Mouse (Mus musculus): ENCODE data around the gene Sardh. TPM values are rescaled to one million over a fixed set of nuclear protein-coding genes. Genes with fewer than 3 reads are reported as not detected.
A peak's percentile ranks its signal among the peaks of the same experiment; 100 is the strongest.

Gene Sardh
- polyA plus RNA-seq, 1 experiment: not detected

- Histone ChIP-seq H3K4me1 (ENCODE audit: control insufficient read depth, insufficient read depth, low read length) (no peaks in the 10 kb centered on the region), H3K27me3 (ENCODE audit: control insufficient read depth, insufficient read depth, low read length, poor library complexity, severe bottlenecking) (no peaks in the 10 kb centered on the region)
- no peak for TF ChIP-seq CTCF (IDR thresholded peaks at IDR 0.05; ENCODE audit: low read depth, low read length)
- TF ChIP-seq EP300 (IDR thresholded peaks at IDR 0.05; ENCODE audit: insufficient read depth, low read depth, low read length): no peak
- no peak for TF ChIP-seq POLR2A (IDR thresholded peaks at IDR 0.05; ENCODE audit: insufficient read depth, low read length)
These were observed 3.3 kb upstream of the Sardh start for GRCm38 (mm10) chr2:27251434-27251833.

DNA sequence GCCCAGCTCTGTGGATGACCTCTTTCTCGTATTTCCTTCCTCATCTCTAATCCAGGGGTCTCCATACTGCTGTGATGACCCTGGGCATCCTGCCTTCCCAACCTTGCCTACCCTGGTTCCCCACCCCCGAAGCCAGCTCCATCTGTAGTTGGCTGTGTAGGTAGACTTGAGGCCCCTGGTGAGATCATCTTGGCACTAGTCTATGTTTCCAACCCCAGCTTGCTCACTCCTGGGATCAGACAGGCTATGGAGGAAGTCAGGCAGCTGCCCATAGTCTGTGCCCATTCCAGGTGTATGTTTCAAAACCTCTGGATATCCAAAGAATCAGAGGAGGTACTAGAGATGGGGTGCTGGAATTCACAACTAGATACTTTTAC, 662 bp downstream of the Sardh start:
- Histone ChIP-seq H3K4me1 (ENCODE audit: control insufficient read depth, insufficient read depth, low read length) (no peaks in the 10 kb centered on the region), H3K9ac (ENCODE audit: low read depth, poor library complexity, severe bottlenecking) (no peak overlapping the region), H3K4me3 (ENCODE audit: low read depth, low read length) (no peak overlapping the region), H3K36me3 (ENCODE audit: control insufficient read depth, insufficient read depth, low read length, poor library complexity, severe bottlenecking) (no peaks in the 10 kb centered on the region), H3K27me3 (ENCODE audit: control insufficient read depth, insufficient read depth, low read length, poor library complexity, severe bottlenecking) (no peaks in the 10 kb centered on the region), H3K9me3 (replicated peaks; ENCODE audit: control insufficient read depth, insufficient read depth, low read length, poor library complexity, severe bottlenecking) (no peaks in the 10 kb centered on the region), H3K27ac (ENCODE audit: insufficient read depth, low read length) (no peak overlapping the region)
- TF ChIP-seq EP300 (IDR thresholded peaks at IDR 0.05; ENCODE audit: insufficient read depth, low read depth, low read length) (no peak), POLR2A (IDR thresholded peaks at IDR 0.05; ENCODE audit: insufficient read depth, low read length) (no peak), CTCF (IDR thresholded peaks at IDR 0.05; ENCODE audit: low read depth, low read length) (no peak)

More at GRCm38 (mm10) chr2:27251434-27251833, 3.3 kb upstream of the Sardh start:
- no peak overlapping the region for H3K9ac ChIP-seq (ENCODE audit: low read depth, poor library complexity, severe bottlenecking)
- H3K27ac ChIP-seq (ENCODE audit: insufficient read depth, low read length): no peak overlapping the region
- H3K4me3 ChIP-seq (ENCODE audit: low read depth, low read length): no peak overlapping the region
- H3K9me3 ChIP-seq (replicated peaks; ENCODE audit: control insufficient read depth, insufficient read depth, low read length, poor library complexity, severe bottlenecking): no peaks in the 10 kb centered on the region
- H3K36me3 ChIP-seq (ENCODE audit: control insufficient read depth, insufficient read depth, low read length, poor library complexity, severe bottlenecking): no peaks in the 10 kb centered on the region

DNA sequence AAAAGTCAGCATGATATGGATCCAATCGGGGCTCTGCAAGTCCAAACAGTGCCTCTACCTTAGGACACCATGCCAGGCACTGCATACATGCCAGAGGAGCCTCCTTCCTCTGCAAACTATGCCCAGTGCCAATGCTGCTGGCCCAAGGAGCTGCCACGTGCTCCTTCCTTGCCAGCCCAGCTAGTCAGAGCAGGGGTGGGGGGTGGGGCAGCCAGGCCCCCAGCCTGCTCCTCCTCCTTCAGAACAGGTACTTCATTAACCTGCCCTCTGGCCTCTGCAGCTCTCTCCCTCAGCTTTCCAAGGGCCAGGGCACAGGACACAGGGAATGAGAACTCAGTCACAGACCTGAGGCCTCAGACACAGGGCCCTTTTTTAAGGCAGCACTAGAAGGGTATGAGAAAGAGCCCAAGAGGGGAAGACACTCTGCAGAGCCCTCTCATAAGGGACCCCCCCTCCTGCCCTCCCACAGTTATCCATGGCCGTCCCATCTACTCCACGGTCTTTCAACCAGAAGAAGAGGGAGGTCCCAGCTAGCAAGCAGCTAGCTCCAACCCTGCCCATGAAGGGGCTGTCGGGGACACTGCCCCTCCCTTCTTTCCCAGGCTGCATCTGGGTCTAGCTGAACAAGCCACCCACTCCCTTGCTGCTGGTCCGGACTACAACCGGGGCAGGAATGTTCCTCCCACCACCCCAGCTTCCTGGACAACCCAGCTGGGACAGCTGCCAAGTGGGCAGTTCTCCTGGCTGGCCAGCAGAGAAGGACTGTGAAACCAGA, 1.2 kb downstream of the Sardh start:
- H3K9ac ChIP-seq (ENCODE audit: low read depth, poor library complexity, severe bottlenecking): no peak overlapping the region

GRCm38 (mm10) chr2:27245947-27246346, 2.2 kb downstream of the Sardh start:
- Histone ChIP-seq H3K9me3 (replicated peaks; ENCODE audit: control insufficient read depth, insufficient read depth, low read length, poor library complexity, severe bottlenecking) (no peaks in the 10 kb centered on the region), H3K4me3 (ENCODE audit: low read depth, low read length) (no peak overlapping the region), H3K36me3 (ENCODE audit: control insufficient read depth, insufficient read depth, low read length, poor library complexity, severe bottlenecking) (no peaks in the 10 kb centered on the region), H3K27ac (ENCODE audit: insufficient read depth, low read length) (no peak overlapping the region), H3K27me3 (ENCODE audit: control insufficient read depth, insufficient read depth, low read length, poor library complexity, severe bottlenecking) (no peaks in the 10 kb centered on the region), H3K9ac (ENCODE audit: low read depth, poor library complexity, severe bottlenecking) (no peak overlapping the region), H3K4me1 (ENCODE audit: control insufficient read depth, insufficient read depth, low read length) (no peaks in the 10 kb centered on the region)
- TF ChIP-seq CTCF (IDR thresholded peaks at IDR 0.05; ENCODE audit: low read depth, low read length): no peak
- no peak for TF ChIP-seq POLR2A (IDR thresholded peaks at IDR 0.05; ENCODE audit: insufficient read depth, low read length)
- no peak for TF ChIP-seq EP300 (IDR thresholded peaks at IDR 0.05; ENCODE audit: insufficient read depth, low read depth, low read length)

More for the DNA sequence above, 1.2 kb downstream of the Sardh start:
- no peaks in the 10 kb centered on the region for H3K9me3 ChIP-seq (replicated peaks; ENCODE audit: control insufficient read depth, insufficient read depth, low read length, poor library complexity, severe bottlenecking)
- no peaks in the 10 kb centered on the region for H3K36me3 ChIP-seq (ENCODE audit: control insufficient read depth, insufficient read depth, low read length, poor library complexity, severe bottlenecking)
- no peaks in the 10 kb centered on the region for H3K4me1 ChIP-seq (ENCODE audit: control insufficient read depth, insufficient read depth, low read length)
- no peak overlapping the region for H3K4me3 ChIP-seq (ENCODE audit: low read depth, low read length)
- TF ChIP-seq EP300 (IDR thresholded peaks at IDR 0.05; ENCODE audit: insufficient read depth, low read depth, low read length) (no peak), CTCF (IDR thresholded peaks at IDR 0.05; ENCODE audit: low read depth, low read length) (no peak), POLR2A (IDR thresholded peaks at IDR 0.05; ENCODE audit: insufficient read depth, low read length) (no peak)
- H3K27me3 ChIP-seq (ENCODE audit: control insufficient read depth, insufficient read depth, low read length, poor library complexity, severe bottlenecking): no peaks in the 10 kb centered on the region
- H3K27ac ChIP-seq (ENCODE audit: insufficient read depth, low read length): no peak overlapping the region

DNA sequence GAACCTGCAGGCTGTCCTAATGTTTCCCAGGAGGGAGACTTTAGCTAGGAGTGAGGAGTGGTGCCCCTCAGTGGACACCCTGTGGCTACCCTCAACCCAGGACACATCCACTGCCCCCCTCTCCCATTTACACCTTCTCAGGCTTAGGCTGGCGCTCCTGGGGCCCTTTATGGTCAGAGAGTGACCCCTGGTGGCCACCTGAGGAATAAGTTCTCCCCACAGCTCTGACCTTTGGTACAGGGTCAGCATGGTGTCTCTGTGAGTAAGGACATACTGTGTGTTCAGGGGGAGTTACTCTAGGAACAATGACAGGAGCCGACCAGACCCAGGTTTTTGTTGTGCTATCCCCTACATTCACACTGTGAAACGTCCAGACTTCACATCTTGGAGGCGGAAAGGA, 10.8 kb downstream of the Sardh start:
- Histone ChIP-seq H3K9me3 (replicated peaks; ENCODE audit: control insufficient read depth, insufficient read depth, low read length, poor library complexity, severe bottlenecking) (no peaks in the 10 kb centered on the region), H3K27me3 (ENCODE audit: control insufficient read depth, insufficient read depth, low read length, poor library complexity, severe bottlenecking) (no peaks in the 10 kb centered on the region), H3K36me3 (ENCODE audit: control insufficient read depth, insufficient read depth, low read length, poor library complexity, severe bottlenecking) (no peaks in the 10 kb centered on the region), H3K4me3 (ENCODE audit: low read depth, low read length) (no peak overlapping the region), H3K9ac (ENCODE audit: low read depth, poor library complexity, severe bottlenecking) (no peak overlapping the region), H3K4me1 (ENCODE audit: control insufficient read depth, insufficient read depth, low read length) (no peaks in the 10 kb centered on the region), H3K27ac (ENCODE audit: insufficient read depth, low read length) (no peak overlapping the region)
- peak; percentile 82 for TF ChIP-seq CTCF (IDR thresholded peaks at IDR 0.05; ENCODE audit: low read depth, low read length)
- TF ChIP-seq EP300 (IDR thresholded peaks at IDR 0.05; ENCODE audit: insufficient read depth, low read depth, low read length): no peak
- no peak for TF ChIP-seq POLR2A (IDR thresholded peaks at IDR 0.05; ENCODE audit: insufficient read depth, low read length)

DNA sequence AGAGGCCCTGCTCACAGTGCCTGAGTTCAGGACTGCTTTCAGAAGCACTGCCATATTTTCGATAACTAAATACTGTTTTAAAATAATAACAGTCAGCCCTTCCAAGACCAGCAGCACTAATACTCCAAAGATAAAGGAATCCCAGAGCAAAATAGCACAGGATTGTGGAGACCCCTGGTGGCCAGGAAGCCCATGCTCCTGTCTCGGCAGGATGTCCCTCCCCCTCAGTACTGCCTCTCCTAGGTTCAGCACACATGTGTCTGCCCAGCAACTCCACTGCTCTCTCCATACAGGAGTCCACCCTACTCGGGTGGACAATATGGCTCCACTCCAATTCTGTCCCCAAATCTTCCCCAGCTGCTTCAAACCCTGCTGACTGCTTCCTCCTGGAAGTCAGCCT, 12.4 kb downstream of the Sardh start:
- H3K36me3 ChIP-seq (ENCODE audit: control insufficient read depth, insufficient read depth, low read length, poor library complexity, severe bottlenecking): no peaks in the 10 kb centered on the region
- H3K27ac ChIP-seq (ENCODE audit: insufficient read depth, low read length): no peak overlapping the region
- no peaks in the 10 kb centered on the region for H3K9me3 ChIP-seq (replicated peaks; ENCODE audit: control insufficient read depth, insufficient read depth, low read length, poor library complexity, severe bottlenecking)
- no peaks in the 10 kb centered on the region for H3K27me3 ChIP-seq (ENCODE audit: control insufficient read depth, insufficient read depth, low read length, poor library complexity, severe bottlenecking)
- H3K9ac ChIP-seq (ENCODE audit: low read depth, poor library complexity, severe bottlenecking): no peak overlapping the region
- TF ChIP-seq POLR2A (IDR thresholded peaks at IDR 0.05; ENCODE audit: insufficient read depth, low read length): no peak
- peak; percentile 67 for TF ChIP-seq CTCF (IDR thresholded peaks at IDR 0.05; ENCODE audit: low read depth, low read length)
- H3K4me3 ChIP-seq (ENCODE audit: low read depth, low read length): no peak overlapping the region
- H3K4me1 ChIP-seq (ENCODE audit: control insufficient read depth, insufficient read depth, low read length): no peaks in the 10 kb centered on the region
